Mouse (Mus musculus): ENCODE results near the gene Gm17019. TPM values are rescaled to one million over a fixed set of nuclear protein-coding genes. Genes with fewer than 3 reads are reported as not detected.

The Gm17019 gene
- total and polyA plus RNA-seq, 2 experiments, result not detected

Other genes with a start within 250 kb of the Gm17019 start
- gene Gm9758, start 118.1 kb downstream of the Gm17019 start, total RNA-seq (2014; rRNA removed), result not detected in 2 replicates
- gene Gm9758, start 118.1 kb downstream of the Gm17019 start, polyA plus RNA-seq (2012; rRNA removed), result not detected in 2 replicates
- not detected in 2 replicates for gene Speer4e, start 94.6 kb downstream of the Gm17019 start, total RNA-seq (2014; rRNA removed)
- gene Speer4e, start 94.6 kb downstream of the Gm17019 start, polyA plus RNA-seq (2012; rRNA removed), result not detected in 2 replicates
- gene Gm10354, start 54.1 kb downstream of the Gm17019 start, total RNA-seq (2014; rRNA removed), result not detected in 2 replicates
- not detected in 2 replicates for gene Gm10354, start 54.1 kb downstream of the Gm17019 start, polyA plus RNA-seq (2012; rRNA removed)

Data from liver, adult 2 months (tissue).